Mouse (Mus musculus) brain, embryonic 14.5 days (tissue): Measurements from ENCODE around the gene Nrip1.

Experiments used
- CTCF ChIP-seq: fragments of 200-500 bp; IDR thresholded peaks from 2 replicates; pipeline ENCODE4 v1.5.1; 2012; ENCODE audit warnings: inconsistent platforms, mild to moderate bottlenecking, moderate library complexity, borderline replicate concordance; ENCODE audit not compliant: insufficient read depth, insufficient read length; ENCODE audit errors: extremely low read depth
- POLR2A ChIP-seq: fragments of 200-500 bp; IDR thresholded peaks from 2 replicates; pipeline ENCODE4 v1.6.1; 2012; ENCODE audit warnings: mild to moderate bottlenecking, inconsistent platforms, borderline replicate concordance; ENCODE audit not compliant: poor library complexity, insufficient read depth, insufficient read length, severe bottlenecking; ENCODE audit errors: extremely low read depth

GRCm38 (mm10) chr16:76413581-76413980 is 40.0 kb upstream of the Nrip1 start:
- TF ChIP-seq POLR2A (no peak), CTCF (no peak)
